Mouse (Mus musculus): ENCODE data around the gene Zmiz1. TPM values are rescaled to one million over a fixed set of nuclear protein-coding genes. Genes with fewer than 3 reads are reported as not detected.
A peak's percentile ranks its signal among the peaks of the same experiment; 100 is the strongest.

Gene Zmiz1
- total RNA-seq, 2 experiments from 2014 or later: 26.4 to 29.8 TPM

GRCm38 (mm10) chr14:25559907-25560306 lies 100.9 kb downstream of the Zmiz1 start:
- DNase-seq: no peak

- DNase-seq: no peak
Observed at GRCm38 (mm10) chr14:25560841-25561240, 101.9 kb downstream of the Zmiz1 start.

- no peak for DNase-seq
Observed at GRCm38 (mm10) chr14:25561716-25562115, 102.7 kb downstream of the Zmiz1 start.

GRCm38 (mm10) chr14:25562447-25562846 lies 103.5 kb downstream of the Zmiz1 start:
- DNase-seq: no peak

DNA sequence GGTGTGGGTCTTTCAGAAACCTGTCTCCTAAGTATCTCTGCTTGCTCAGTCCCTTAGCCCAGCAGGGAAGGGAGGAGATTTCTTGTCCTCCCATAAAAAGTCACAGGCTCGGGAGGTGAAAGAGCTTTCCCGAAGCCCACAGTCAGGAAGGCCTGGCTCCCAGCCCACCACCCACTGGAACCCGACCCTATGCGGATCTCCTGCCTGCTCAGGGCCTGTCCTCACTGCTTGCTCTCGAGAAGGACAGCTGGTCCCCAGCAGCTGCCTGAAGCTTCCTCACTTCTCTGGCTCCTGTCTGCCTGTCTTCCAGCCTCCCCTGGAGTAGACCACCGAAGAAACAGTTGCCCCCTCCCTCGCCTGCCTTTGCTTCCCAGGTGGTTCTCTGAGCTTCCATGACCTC lies 103.9 kb downstream of the Zmiz1 start:
- DNase-seq: no peak

- no peak for DNase-seq
Observed at GRCm38 (mm10) chr14:25564577-25564976, 105.6 kb downstream of the Zmiz1 start.

GRCm38 (mm10) chr14:25565344-25566088 lies 106.5 kb downstream of the Zmiz1 start:
- peak; percentile 75 for DNase-seq

DNA sequence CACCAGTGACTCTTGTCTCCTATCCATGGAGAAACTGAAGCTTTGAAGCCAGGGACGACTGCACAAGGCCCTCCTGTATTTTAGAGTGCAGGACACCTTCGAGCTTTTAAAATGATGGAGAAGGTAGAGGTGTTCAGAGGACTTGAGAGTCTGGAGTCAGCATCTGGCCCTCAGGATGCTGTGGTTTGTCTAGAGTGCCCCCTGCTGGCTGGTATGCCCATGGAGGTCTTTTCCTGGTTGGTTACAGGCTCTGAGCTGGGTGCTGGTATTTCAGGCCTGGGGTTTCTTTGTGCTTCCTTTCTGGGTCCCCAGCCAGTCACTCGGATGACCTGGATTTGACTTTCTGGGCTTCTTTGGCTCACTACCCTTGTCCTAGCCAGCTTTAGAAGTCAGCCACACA lies 108.3 kb downstream of the Zmiz1 start:
- DNase-seq: peak; percentile 53

GRCm38 (mm10) chr14:25567837-25568236 lies 108.9 kb downstream of the Zmiz1 start:
- DNase-seq: no peak

DNA sequence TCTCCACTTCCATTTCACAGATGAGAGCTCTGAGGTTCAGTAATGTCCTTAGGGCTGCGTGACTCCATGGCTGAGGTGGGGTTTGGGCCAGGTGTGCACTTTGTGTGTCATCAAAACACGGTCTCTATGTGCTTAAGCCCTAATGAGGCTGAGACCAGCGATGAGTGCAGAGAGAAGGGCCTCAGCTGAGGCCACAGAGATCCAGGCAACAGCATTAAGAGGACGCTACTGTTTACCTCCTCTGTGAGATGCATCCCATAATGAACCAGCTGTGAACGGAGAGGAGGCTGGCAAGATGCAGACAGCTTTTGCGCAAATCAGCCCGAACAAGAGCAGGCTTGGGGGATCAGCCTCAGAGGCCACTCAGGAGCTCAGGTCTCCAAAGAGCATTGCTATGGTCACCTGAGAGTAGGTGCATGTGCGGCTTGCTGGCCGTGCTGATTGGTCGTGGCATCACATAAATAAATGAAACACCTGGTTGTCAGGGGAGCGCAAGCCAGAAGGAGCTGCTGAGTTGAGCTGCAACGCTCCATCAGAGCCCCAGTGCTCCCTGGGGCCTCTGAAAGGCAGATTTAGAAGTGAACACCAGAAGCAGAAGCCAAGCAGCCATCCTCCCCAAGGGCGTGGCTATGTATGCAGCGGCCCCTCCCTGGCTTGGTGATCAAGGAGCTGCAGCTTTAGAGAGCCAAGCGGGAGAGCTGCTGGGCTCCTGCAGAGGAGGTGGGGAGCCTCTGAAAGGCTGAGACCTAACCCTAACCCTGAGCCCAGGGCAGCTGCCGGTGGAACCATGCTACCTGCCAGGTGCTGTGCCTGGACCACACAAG lies 115.3 kb downstream of the Zmiz1 start:
- no peak for DNase-seq

DNA sequence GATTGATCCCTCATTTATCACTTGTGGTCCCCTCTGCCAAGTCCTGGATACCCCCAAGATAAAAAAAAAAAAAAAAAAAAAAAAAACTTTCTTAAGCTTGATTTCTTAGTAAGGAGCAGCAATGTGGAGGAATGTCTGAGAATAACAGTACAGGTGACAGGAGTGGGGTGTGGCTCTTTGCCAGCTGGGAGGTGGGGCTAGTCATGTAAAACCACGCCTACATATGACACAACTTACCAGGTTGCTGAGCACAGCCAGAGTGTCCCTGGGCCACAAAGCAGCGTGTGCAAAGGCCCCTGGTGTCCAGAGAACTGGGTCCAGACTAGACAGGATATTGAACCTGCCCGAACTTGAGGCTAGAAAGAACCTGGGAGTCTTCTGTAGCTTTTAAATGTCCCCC lies 117.7 kb downstream of the Zmiz1 start:
- no peak for DNase-seq

GRCm38 (mm10) chr14:25577431-25577830 lies 118.4 kb downstream of the Zmiz1 start:
- DNase-seq: no peak

DNA sequence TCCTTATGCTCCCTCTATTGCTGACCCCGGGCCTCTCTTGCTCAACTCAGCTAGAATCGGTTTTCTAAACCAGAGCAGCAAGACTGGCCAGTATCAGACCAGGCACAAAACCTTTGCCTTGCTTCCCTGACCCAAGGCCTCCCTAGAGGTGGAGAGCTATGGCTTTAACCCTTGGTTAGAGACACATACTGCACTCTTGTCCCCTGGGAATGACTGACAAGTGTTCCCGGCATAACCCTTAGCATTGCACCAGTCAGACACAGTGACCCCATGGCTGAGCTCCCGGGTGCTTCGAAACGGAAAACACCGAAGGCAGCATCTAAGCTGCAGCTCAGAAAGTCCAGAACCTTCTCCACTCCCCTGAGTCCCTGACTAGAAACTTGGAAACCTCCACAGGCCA lies 120.6 kb downstream of the Zmiz1 start:
- no peak for DNase-seq

DNA sequence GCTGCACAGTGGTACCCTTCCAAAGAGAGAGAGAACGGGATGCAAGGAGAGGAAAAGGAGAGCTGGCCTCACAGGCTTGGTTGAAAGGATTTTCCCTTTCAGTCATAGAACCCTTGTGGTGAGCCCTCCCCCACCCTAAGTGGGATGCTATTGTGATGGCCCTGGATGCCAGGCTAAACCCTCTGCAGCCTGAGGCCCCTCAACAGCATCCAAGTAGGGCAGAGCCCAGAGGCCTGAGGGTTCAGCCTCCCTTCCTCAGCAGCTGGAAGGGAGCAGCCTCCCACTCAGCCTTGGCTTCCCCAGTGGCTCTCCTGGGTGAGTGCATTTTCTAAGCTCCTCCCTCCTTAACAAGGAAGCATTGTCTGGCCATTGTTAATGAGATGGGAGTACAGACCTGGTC lies 121.4 kb downstream of the Zmiz1 start:
- no peak for DNase-seq

DNA sequence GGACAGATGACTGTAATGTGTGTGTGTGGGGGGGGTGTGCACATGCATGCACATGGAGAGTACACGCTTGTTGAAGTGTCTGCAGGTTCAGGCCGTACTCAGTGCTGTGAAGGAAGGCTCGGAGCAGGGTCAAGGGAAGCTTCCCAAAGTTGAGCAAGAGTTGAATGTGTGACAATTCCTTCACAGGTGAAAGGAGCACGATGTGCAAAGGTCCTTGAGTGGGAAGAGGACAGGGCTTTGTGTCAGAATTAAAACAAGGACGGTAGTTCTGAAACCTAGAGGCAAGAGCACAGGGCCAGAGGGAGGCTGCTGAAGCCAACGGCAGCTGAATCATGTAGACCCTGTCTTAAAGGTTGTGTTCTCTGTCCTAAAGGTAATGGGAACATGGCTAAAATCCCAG lies 123.6 kb downstream of the Zmiz1 start:
- no peak for DNase-seq

GRCm38 (mm10) chr14:25583899-25584298 lies 124.9 kb downstream of the Zmiz1 start:
- peak; percentile 55 for DNase-seq

GRCm38 (mm10) chr14:25585545-25586301 lies 126.7 kb downstream of the Zmiz1 start:
- peak; percentile 50 for DNase-seq

- no peak for DNase-seq
Observed at GRCm38 (mm10) chr14:25586846-25587486, 128.0 kb downstream of the Zmiz1 start.

- no peak for DNase-seq
Observed at GRCm38 (mm10) chr14:25587487-25588001, 128.6 kb downstream of the Zmiz1 start.

DNA sequence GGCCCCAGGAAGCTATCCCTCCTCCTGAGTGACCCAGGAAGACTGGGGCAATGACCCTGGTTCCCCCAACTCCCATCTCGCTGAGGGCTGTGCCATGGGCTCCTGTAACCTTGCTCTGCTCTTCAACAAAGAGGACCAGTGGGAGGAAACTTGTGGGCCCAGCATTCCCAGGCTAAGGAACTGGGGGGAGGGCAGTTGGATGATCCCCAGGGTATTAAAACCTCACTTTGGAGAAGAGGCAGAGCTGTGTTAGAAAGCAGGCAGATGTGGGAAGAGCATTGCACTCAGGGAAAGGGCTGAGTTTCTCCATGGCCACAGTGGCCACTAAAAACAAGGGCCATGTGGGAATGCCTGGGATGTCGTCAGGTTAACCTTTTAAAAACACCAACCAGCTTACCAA lies 129.2 kb downstream of the Zmiz1 start:
- no peak for DNase-seq

GRCm38 (mm10) chr14:25588946-25589937 lies 130.3 kb downstream of the Zmiz1 start:
- DNase-seq: peak; percentile 60

All from gastrocnemius, postnatal 25 days (tissue).